Mouse (Mus musculus): ENCODE measurements around the gene Cbx8.

DNA sequence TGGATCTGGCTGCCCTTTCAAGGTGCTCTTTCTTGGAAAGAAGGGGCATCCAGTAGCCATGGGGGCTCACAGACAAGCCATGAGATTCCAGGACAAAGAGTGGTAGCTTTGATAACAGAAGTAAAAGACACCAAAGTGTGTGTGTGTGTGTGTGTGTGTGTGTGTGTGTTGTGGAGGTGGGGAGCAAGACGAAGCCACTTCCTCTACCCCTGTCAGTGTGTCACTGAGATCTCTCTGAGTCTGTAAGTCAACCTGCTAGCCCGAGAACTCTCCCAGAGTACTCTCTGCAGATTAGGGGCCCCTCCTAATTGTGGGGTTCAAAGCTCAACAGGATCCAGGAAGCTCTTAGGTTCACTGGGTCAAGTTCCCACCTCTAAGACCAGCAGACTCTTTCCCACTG is 9.6 kb upstream of the Cbx8 start:
- no peak for TF ChIP-seq TAL1 (IDR thresholded peaks at IDR 0.05; ENCODE audit: low read length)
- TF ChIP-seq GATA1 (IDR thresholded peaks at IDR 0.05; ENCODE audit: low read length): no peak
